Mouse (Mus musculus) erythroblast, embryonic 14.5 days (primary cell): ENCODE measurements around the gene Prkacb. TPM values are rescaled to one million over a fixed set of nuclear protein-coding genes. Genes with fewer than 3 reads are reported as not detected.

Experiments used
- H3K27me3 ChIP-seq: 2 replicates; pipeline ENCODE4 v1.6.1; 2012; ENCODE audit warnings: inconsistent platforms; ENCODE audit not compliant: control insufficient read depth
- H3K36me3 ChIP-seq: 2 replicates; pipeline ENCODE4 v1.6.1; 2012; ENCODE audit warnings: mild to moderate bottlenecking, inconsistent platforms; ENCODE audit not compliant: control insufficient read depth
- H3K4me1 ChIP-seq: 2 replicates; pipeline ENCODE4 v1.6.1; 2012; ENCODE audit warnings: inconsistent platforms; ENCODE audit not compliant: control insufficient read depth
- H3K4me3 ChIP-seq: replicated peaks from 2 replicates; pipeline ENCODE3; 2012; ENCODE audit warnings: moderate library complexity, mild to moderate bottlenecking, inconsistent platforms
- H3K9me3 ChIP-seq: 2 replicates; pipeline ENCODE4 v1.6.1; 2012; ENCODE audit warnings: low read length, inconsistent platforms, mixed read lengths; ENCODE audit not compliant: control insufficient read depth
- GATA1 ChIP-seq: IDR thresholded peaks from 2 replicates; pipeline ENCODE4 v1.6.1; 2012; ENCODE audit warnings: low read length, inconsistent platforms, mixed read lengths
- TAL1 ChIP-seq: IDR thresholded peaks from 3 replicates; pipeline ENCODE4 v1.6.1; 2012; ENCODE audit warnings: low read length, inconsistent platforms, mixed read lengths
- polyA plus RNA-seq: library from polyadenylated mRNA; stranded (reverse); fragments of >175 nt; gene quantifications from 2 replicates; pipeline ENCODE4 v1.2.3, GENCODE M21; 2012

Gene Prkacb
- polyA plus RNA-seq, 1 experiment: 0.06 TPM

DNA sequence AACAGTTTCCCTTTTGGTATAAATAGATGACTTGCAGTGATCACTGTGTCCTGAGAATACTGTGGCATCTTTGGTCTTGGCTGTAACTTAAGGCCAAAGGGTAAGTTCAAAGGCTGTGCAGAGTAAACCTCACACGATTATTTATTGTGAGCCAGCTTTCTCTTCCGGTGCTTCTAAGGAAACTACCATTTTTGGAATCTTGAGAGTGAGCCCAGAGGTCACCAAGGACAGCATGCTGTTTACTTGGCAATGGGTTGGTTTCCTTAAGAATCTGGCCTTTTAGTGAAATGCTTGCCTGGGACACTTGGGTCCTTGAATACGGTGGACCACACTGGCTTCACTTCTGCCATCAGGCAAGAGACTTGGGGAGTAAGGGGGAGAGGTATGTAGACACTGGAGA, 30.0 kb upstream of the Prkacb start:
- no peaks in the 10 kb centered on the region for H3K36me3 ChIP-seq
- H3K9me3 ChIP-seq: no peaks in the 10 kb centered on the region
- TF ChIP-seq TAL1: no peak
- no peak for TF ChIP-seq GATA1
- H3K27me3 ChIP-seq: no peaks in the 10 kb centered on the region
- H3K4me1 ChIP-seq: no peaks in the 10 kb centered on the region
- H3K4me3 ChIP-seq: no peak overlapping the region

DNA sequence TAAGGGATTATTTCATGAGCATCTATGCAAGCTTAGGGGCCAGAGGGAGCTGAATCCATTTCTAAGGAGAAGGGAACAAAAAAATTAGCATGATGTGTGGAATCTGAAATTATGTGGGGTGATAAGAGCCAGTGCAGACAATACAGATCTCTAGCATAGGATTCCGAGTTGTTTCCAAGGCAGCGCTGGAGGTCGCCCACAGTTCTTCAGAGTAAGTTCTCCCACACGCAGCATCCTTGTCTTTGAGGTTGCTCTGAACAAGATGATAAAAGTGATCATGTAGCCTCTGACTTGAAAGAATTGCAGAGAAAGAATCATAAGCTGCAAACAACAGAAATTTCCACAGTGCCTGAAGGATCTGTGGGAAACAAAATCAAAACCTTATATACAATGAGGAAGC, 7.9 kb upstream of the Prkacb start:
- Histone ChIP-seq H3K9me3 (no peaks in the 10 kb centered on the region), H3K4me3 (no peak overlapping the region), H3K4me1 (no peaks in the 10 kb centered on the region), H3K27me3 (0 out of 2 replicates have a peak, but pooled peaks cover 2% of the 10 kb centered on the region), H3K36me3 (no peaks in the 10 kb centered on the region)
- TF ChIP-seq GATA1 (no peak), TAL1 (no peak)

DNA sequence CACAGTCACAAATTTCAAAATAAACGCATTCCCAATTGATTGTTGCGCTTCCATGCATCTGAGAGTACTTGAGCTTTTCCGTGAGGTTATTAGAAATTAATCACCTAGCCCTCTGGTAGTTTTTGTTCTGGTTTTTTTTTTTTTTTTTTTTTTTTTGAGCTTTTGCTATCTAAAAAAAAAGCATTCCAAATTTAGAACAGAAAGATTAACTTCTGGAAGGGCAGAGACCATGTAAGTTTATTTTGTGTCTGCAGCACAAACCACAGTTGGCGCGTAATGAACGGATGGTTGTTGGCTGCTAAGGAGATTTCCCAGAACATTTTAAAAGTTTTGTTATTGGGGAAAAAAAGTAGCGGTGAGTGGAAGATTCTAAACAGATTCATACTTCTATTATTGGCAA, 834 bp upstream of the Prkacb start:
- TF ChIP-seq GATA1 (no peak), TAL1 (no peak)
- peaks cover 7% of the 10 kb centered on the region for H3K27me3 ChIP-seq

DNA sequence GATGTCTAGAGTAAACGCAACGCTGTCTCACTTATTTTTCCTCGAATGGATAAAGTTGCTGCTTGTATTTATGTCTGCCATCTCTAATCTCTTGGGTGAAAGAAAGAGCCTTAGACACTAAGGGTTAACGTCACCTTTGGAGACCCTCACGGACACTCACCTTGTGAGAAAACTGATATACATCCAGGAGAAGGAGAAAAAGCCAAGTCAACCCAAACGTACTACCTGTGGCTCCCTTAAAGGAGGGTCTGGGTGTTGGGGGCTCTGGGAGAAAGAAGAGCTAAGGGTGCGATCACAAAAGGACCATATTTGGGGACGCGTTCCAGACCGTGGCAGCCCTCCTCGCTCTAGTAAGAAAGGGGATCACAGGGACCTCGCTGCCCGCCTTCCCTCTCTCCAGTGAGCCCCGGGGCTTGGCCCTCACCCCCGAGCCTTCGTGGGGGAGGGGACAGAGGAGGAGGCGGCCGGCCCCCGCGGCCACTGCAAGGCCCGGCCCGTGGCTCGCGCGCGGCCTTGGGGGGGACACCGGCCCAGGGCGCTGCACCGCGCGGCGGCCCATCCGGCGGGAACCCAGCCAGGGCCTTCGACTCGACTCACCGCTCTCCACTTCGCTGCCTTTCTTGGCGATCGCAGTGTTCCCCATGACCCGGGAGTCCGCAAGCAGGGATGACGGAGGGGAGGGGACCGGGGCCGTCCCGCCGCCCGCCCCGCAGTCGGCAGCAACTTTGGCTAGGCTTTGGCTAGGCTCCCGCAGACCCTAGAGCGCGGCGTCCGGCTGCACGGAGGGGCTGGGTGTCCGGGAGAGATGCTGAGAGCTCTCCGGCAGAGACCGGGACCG, 530 bp downstream of the Prkacb start:
- Histone ChIP-seq H3K9me3 (no peaks in the 10 kb centered on the region), H3K4me3 (peak overlapping the region; percentile 76), H3K27me3 (peaks cover 7% of the 10 kb centered on the region), H3K4me1 (peaks cover 21% of the 10 kb centered on the region), H3K36me3 (no peaks in the 10 kb centered on the region; the same call in 1 of the 2 replicates)
- no peak for TF ChIP-seq GATA1
- no peak for TF ChIP-seq TAL1

More for the DNA sequence above, 834 bp upstream of the Prkacb start:
- Histone ChIP-seq H3K4me3 (peak overlapping the region; percentile 76), H3K9me3 (no peaks in the 10 kb centered on the region), H3K4me1 (peaks cover 21% of the 10 kb centered on the region), H3K36me3 (no peaks in the 10 kb centered on the region; the same call in 1 of the 2 replicates)

DNA sequence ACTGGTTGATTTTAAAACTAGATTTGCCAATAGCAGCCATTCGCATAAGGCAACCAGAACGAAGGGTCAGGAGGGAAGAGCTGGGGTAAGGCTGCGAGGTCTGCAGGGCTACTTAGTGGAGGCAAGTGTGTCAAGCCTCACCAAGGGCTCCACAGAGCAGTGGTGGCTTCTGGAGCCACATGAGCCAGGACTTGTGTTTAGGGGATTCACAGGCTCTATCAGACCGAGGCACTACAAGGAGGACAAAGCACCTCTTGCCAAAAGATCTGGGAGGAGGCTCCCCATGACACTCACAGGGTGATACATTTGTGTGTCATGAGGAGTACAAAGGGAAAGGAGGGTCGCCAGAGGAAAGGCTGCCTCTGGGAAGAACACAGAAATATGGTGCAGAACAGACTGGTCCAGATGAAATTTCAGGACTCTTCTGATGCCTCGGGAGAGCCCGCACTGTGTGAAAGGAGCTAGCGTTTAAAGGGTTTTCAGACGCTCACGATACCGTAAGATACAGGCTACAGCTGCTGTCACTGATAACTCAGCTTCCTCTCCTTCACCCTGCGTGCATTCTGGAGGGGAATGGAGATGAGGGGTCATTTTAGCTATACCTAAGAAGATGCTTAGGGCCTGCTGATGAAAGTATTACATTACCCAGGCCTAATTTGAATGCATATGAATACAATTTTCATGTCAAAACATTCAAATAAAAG, 19.1 kb downstream of the Prkacb start:
- TF ChIP-seq TAL1: no peak
- no peak for TF ChIP-seq GATA1
- no peaks in the 10 kb centered on the region for H3K27me3 ChIP-seq
- H3K4me1 ChIP-seq: peaks cover 13% of the 10 kb centered on the region
- no peaks in the 10 kb centered on the region for H3K36me3 ChIP-seq
- no peaks in the 10 kb centered on the region for H3K9me3 ChIP-seq
- no peak overlapping the region for H3K4me3 ChIP-seq

DNA sequence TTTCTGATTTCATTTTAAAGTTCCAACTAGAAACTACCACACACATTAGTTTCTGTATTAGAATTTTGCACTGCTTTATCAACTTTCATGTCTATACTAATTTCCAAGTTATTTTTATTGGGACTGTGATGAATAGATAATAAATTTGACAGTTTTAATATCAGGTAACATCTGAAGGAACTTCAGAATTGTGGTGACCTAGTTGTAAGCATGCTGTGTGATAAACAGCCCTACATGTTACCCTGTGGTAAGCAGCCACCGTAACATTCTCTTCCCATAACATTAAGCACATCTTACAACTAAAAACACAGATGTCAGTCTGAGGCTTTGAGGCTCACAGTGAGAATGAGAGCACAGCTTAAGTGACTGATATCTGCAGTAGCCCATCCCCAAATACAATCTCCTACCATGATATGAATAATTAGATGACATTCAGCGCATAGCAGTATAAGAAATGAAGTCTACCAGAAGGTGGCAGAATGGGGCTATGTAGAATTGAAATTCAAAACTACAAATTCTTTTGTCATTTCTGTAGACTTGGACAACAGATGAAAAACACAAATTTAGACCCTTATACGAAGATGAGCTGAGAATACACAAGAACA, 20.5 kb downstream of the Prkacb start:
- Histone ChIP-seq H3K4me1 (peaks cover 18% of the 10 kb centered on the region), H3K4me3 (no peak overlapping the region), H3K27me3 (no peaks in the 10 kb centered on the region), H3K36me3 (no peaks in the 10 kb centered on the region), H3K9me3 (no peaks in the 10 kb centered on the region)
- TF ChIP-seq TAL1 (no peak), GATA1 (no peak)

DNA sequence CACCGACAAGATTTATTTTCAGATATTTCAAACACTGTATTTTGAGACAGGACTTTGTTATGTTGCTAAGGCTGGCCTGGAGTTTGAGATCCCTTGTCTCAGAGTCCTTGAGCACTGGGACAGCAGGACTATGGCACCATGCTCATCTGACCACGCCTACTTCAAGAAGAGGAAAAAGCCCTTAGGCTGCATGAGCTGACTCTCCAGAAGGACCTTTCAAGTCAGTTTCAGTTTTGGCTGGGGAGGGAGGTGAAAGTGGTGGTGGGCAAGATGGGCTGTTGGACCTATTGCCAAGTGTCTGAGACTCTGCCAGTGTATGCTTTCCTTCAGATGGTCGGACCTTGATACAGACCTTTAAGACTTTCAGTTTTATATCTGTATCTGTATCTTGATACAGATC, 28.6 kb downstream of the Prkacb start:
- Histone ChIP-seq H3K36me3 (no peaks in the 10 kb centered on the region), H3K4me3 (no peak overlapping the region), H3K27me3 (no peaks in the 10 kb centered on the region), H3K9me3 (no peaks in the 10 kb centered on the region), H3K4me1 (peaks cover 30% of the 10 kb centered on the region)
- no peak for TF ChIP-seq TAL1

DNA sequence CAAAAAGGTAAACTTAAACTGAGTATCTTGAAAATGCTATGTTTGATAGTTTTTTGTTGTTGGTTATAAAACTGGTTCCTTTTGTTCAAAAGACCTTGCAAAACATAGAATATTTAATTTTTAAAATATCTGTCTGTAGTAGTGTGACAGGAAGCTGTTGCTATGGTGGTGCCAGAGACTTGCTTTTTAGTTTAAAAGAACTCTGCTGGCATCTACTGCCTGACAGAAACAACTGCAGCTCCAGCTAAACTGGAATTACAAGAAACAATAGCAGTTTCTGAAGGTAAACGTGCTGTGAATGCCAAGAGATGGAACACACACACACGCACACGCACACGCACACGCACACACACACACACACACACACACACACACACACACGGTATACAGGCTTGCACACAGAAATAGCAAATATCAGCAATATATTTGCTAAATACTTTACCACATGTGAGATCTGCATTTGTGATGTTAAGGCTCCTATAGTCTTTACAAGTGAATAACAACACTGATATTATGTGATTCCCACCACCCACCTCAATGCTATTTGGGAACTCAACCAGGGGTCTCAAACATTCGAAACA, 29.1 kb downstream of the Prkacb start:
- TF ChIP-seq GATA1 (no peak), TAL1 (no peak)
- H3K27me3 ChIP-seq: no peaks in the 10 kb centered on the region
- no peaks in the 10 kb centered on the region for H3K36me3 ChIP-seq
- no peaks in the 10 kb centered on the region for H3K9me3 ChIP-seq
- H3K4me3 ChIP-seq: no peak overlapping the region
- H3K4me1 ChIP-seq: peaks cover 33% of the 10 kb centered on the region

DNA sequence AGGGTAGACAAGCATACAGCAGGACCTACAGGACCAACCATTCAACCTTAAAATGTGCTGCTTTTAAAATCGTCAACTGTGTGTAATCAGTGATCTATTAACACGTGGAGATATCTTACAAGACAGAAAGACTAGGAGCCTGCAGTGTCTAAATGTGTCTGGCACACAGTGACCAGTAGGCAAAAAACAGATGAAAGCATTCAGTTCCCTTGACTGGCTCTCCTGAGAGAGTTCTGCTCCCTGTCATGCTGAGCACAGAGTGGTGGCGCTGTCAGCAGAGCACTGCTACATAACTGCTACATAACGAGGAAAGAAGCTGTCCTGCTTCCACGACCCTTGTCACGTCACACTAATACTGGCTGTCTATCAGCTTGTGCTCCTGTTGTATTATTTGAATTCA, 30.2 kb downstream of the Prkacb start:
- H3K27me3 ChIP-seq: no peaks in the 10 kb centered on the region
- TF ChIP-seq GATA1 (no peak), TAL1 (no peak)
- H3K36me3 ChIP-seq: no peaks in the 10 kb centered on the region
- no peaks in the 10 kb centered on the region for H3K9me3 ChIP-seq
- peaks cover 36% of the 10 kb centered on the region for H3K4me1 ChIP-seq
- H3K4me3 ChIP-seq: no peak overlapping the region
